Mouse (Mus musculus) megakaryocyte progenitor cell, adult 5-6 weeks (primary cell): Measurements from ENCODE around the gene Olfr112. TPM values are rescaled to one million over a fixed set of nuclear protein-coding genes. Genes with fewer than 3 reads are reported as not detected.
"Not testable (repeated sequence)": the region's sequence is repeated elsewhere in the genome, so short reads cannot be mapped to it uniquely, and the experiment has no call there.

Source experiments
- ATAC-seq: replicated peaks from 2 replicates; pipeline ENCODE4 v1.8.0; 2016; ENCODE audit warnings: mild to moderate bottlenecking, moderate TSS enrichment, inconsistent platforms; ENCODE audit not compliant: poor library complexity
- total RNA-seq, 2 experiments: library from RNA; stranded (forward) in 1 of 2; stranded (reverse) in 1 of 2; fragments of 157-497, 149-512 nt in 1 of 2; fragments of 200-1000 nt in 1 of 2; gene quantifications; 2 replicates each; pipeline versions ENCODE4 v1.2.3 to v1.2.4; 2015 to 2017

Gene Olfr112
- total RNA-seq (2015) (not detected in 2 replicates), total RNA-seq (2017) (not detected in 2 replicates)

DNA sequence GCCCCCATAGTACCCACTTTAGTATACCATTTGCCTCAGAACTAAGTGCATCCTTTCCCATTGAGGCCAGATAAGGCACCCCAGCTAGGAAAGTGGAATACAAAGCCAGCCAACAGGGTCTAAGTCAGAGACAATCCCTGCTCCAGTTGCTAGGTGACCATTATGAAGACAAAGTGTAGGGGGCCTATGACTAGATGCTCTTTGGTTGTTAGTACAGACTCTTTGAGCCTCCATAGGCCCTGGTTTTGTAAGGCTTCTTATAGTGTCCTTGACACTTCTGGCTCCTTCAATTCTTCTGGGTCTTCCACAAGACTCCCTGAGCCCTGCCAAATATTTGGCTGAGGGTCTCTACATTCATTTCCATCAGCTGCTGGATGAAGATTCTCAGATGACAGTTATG lies at the start of gene Olfr112:
Olfr112 (minus strand) TSS at position 101 of the 400 bp plus-strand sequence.
- ATAC-seq, result no peak

DNA sequence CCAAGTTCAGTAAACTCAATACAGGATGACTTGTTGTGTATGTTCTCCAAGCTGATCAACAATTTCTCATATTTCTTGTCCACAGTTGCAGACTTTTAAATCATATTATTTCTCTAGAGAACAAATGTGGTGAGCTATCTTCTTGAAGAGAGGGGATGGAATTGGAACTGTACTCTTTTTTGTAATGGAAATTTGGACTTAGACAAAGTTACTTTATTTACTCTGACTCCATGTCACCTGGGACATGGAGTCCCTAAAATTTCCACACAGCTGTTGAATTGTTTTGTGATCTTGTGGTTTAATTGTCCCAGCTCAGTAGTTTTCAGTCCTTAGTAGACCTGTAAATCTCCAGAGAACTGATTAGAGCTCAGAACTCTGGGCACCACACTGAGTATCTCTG lies 23.4 kb upstream of the Olfr112 start, which contains the start of gene Olfr114:
Olfr114 (minus strand) TSS at position 101 of the 400 bp plus-strand sequence.
- no peak for ATAC-seq

DNA sequence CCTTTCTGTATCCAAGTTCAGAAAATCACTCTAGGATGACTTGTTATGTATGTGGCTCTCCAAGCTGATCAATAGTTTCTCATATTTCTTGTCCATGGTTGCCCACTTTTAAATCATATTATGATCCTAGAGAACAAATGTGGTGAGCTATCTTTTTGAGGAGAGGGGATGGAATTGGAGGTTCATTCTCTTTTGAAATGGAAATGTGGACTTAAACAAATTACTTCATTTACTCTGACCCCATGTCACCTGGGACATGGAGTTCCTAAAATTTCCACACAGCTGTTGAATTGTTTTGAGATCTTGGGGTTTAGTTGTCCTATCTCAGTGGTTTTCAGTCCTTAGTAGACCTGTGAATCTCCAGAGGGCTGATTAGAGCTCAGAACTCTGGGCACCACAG lies 8.3 kb upstream of the Olfr112 start, which contains the start of gene Olfr113:
Olfr113 (minus strand) TSS at position 101 of the 400 bp plus-strand sequence.
- no peak for ATAC-seq

DNA sequence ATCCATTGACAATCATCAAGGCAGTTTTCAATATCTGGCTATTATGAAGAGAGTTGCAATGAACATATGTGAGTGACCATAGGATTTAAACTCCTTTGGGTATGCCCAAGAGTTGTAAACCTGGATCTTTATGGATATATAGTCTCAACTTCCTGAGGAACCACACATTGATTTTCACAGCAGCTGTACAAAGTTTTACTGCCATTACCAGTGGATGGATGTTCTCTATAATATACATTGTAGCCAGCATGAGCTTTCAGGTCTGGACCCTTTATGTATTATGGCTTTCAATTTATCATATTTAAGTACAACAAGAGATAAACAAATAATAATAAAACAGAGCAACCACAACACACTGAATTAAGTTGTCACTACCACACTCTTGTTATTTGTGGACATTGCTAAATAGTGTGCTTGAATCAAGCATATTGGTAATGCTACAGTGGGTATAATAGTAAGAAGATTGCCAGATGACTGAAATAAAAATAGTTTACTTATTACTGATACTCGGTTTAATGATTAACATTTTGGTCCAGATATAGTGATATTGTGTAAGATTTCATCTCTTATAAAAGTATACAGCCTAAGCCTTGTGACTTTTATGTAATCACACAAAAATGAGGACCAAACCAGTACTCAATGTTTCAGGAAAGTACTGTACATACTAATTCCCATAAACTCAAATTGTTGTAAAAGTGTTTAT lies 10.2 kb downstream of the Olfr112 start:
- no peak for ATAC-seq

DNA sequence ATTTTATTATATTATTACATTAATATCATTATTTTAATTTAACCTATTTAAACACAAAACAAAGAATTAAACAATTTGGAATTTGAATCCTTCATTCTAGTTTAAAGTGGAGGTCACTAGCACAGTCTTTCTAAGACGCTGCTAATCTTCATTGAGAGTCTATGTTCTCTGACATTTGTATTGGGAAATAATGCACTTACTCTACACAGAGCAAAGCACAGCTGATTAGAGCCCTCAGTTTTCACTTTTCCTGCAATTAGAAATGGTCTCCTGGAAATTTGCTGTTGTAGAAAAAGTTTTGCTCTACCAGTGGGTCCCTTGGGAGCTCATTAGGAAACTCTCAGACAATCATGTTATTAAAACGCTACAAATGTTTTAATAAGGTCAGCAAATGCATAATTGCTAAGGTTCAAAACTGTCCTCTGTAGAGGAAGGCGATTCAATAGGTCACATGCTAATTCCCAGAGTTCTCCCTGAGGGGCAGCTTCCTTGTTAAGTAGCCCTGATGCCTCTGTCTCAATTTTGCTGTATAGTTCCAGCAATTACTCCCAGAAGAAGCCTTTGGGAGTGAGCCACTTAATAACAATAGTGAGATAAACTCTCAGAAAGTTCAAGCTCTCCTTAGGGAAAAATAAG lies 25.3 kb downstream of the Olfr112 start:
- ATAC-seq, result no peak

DNA sequence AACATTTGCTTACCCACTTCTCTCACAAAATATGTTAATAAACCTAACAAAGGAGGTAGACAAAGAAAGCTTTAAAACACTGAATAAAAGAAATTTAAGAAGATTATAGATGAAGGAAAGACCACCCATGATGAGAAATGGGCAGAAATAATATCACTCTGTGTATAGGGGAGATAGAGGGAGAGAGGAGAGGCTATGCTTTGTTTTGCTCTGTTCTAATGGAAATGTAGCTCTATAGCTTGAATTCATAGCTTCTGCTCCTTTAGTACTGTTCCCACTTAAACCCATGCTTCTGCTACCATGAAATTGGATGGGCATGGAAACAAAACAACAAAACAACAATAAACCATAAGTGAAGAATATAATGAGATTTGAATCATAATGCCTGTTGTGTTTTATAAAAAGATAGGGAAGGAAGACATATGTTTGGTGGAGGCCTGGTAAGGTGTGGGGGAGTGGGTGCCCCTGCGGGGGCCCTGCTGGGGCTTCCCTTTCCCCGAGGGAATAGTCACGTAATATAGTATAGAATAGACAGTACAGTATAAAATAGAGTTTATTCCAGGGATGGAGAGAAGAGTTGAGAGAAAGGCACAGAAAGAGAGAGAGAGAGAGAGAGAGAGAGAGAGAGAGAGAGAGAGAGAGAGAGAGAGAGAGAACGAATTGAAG lies 27.7 kb downstream of the Olfr112 start:
- ATAC-seq, result no peak

DNA sequence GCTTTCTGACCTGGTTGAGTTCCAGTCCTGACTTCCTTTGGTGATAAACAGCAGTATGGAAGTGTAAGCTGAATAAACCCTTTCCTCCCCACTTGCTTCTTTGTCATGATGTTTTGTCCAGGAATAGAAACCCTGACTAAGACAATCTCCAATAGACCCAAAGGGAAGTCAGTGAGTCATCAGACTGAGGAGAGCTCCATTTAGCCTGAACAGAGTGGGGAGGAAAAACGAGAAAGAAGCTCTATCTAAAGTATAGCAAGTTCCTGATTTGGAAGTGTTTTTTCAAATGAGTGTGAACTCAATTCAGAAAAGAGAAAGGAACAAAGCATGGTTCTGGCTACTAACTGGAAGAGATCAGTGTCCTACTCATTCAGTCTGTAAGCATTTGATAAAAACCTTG lies 30.8 kb downstream of the Olfr112 start:
- not testable (repeated sequence) for ATAC-seq

DNA sequence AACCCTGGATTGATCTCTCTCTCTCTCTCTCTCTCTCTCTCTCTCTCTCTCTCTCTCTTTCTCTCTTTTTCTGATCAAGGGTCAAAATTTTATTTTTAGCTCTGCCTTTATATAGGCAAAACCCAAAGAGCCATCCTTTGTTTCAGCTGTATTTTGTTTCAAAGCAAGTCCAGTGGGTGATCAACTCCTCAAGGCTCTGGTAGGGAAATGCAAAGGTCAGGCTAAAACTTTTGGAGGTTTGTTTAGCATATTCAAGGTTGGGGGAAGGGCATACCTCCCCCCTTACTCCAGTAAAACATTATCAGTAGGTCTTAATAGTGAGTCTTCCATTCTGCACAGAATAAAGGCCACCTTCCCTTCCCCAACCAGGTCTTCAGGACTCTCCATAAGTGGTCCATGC lies 34.1 kb downstream of the Olfr112 start:
- no peak for ATAC-seq

DNA sequence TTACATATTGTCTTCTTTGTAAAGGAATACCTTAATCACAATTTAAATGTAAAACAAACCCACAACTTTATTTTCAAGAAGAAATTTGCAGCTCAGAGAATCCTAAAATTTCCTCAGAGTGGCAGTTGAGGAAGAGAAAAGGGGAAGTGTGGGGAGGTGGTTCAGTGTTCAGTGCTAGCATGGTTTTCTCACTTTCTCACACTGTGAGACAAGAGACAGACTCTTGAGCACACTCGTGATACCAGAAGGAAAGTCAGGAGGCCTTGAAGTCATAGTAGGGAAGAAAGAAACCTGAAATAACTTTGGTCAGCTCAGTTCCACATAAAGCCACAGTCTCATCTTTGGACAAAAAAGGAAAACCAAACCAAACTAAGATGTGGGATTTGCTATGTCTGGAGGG lies 43.8 kb downstream of the Olfr112 start:
- peak; percentile 87 for ATAC-seq

DNA sequence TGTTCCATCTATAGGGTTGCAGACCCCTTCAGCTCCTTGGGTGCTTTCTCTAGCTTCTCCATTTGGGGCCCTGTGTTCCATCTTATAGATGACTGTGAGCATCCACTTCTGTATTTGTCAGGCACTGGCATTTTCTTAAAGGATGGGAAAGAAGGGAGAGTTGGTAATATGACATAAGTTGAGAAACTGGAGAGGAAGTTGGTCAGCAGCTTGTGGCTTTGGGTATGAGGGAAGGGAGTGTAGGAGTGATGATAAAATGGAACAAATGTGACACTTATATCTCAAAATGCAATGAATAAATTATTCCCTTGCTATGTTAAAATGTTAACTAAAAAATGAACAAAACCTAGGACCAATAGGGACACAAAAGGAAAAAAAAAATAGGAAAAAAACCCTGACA lies 44.6 kb downstream of the Olfr112 start:
- ATAC-seq, result peak; percentile 92

Other genes starting within 250 kb of the Olfr112 start
- not detected in 2 replicates for gene Olfr103, start 229.8 kb downstream of the Olfr112 start, total RNA-seq (2015)
- not detected in 2 replicates for gene Olfr103, start 229.8 kb downstream of the Olfr112 start, total RNA-seq (2017)
- gene Olfr104-ps, start 209.9 kb downstream of the Olfr112 start, total RNA-seq (2015), result not detected in 2 replicates
- not detected in 2 replicates for gene Olfr104-ps, start 209.9 kb downstream of the Olfr112 start, total RNA-seq (2017)
- not detected in 2 replicates for gene Olfr105-ps, start 190.4 kb downstream of the Olfr112 start, total RNA-seq (2015)
- gene Olfr105-ps, start 190.4 kb downstream of the Olfr112 start, total RNA-seq (2017), result not detected in 2 replicates
- not detected in 2 replicates for gene Olfr106-ps, start 179.1 kb downstream of the Olfr112 start, total RNA-seq (2015)
- gene Olfr106-ps, start 179.1 kb downstream of the Olfr112 start, total RNA-seq (2017), result not detected in 2 replicates
- gene Olfr107, start 170.2 kb downstream of the Olfr112 start, total RNA-seq (2015), result not detected in 2 replicates
- gene Olfr107, start 170.2 kb downstream of the Olfr112 start, total RNA-seq (2017), result not detected in 2 replicates
- not detected in 2 replicates for gene Olfr108, start 124.0 kb downstream of the Olfr112 start, total RNA-seq (2015)
- gene Olfr108, start 124.0 kb downstream of the Olfr112 start, total RNA-seq (2017), result not detected in 2 replicates
- not detected in 2 replicates for gene Olfr109, start 110.5 kb downstream of the Olfr112 start, total RNA-seq (2015)
- gene Olfr109, start 110.5 kb downstream of the Olfr112 start, total RNA-seq (2017), result not detected in 2 replicates
- not detected in 2 replicates for gene H2-M2, start 85.9 kb downstream of the Olfr112 start, total RNA-seq (2015)
- not detected in 2 replicates for gene H2-M2, start 85.9 kb downstream of the Olfr112 start, total RNA-seq (2017)
- not detected in 2 replicates for gene Olfr110, start 77.0 kb downstream of the Olfr112 start, total RNA-seq (2015)
- gene Olfr110, start 77.0 kb downstream of the Olfr112 start, total RNA-seq (2017), result not detected in 2 replicates
- gene Olfr111, start 61.4 kb downstream of the Olfr112 start, total RNA-seq (2015), result not detected in 2 replicates
- not detected in 2 replicates for gene Olfr111, start 61.4 kb downstream of the Olfr112 start, total RNA-seq (2017)
- gene Olfr113, start 8.2 kb upstream of the Olfr112 start, total RNA-seq (2015), result not detected in 2 replicates
- gene Olfr113, start 8.2 kb upstream of the Olfr112 start, total RNA-seq (2017), result not detected in 2 replicates
- not detected in 2 replicates for gene Olfr114, start 23.3 kb upstream of the Olfr112 start, total RNA-seq (2015)
- gene Olfr114, start 23.3 kb upstream of the Olfr112 start, total RNA-seq (2017), result not detected in 2 replicates
- gene Olfr115, start 57.7 kb upstream of the Olfr112 start, total RNA-seq (2015), result not detected in 2 replicates
- not detected in 2 replicates for gene Olfr115, start 57.7 kb upstream of the Olfr112 start, total RNA-seq (2017)
- gene Olfr116, start 57.7 kb upstream of the Olfr112 start, total RNA-seq (2015), result not detected in 2 replicates
- not detected in 2 replicates for gene Olfr116, start 57.7 kb upstream of the Olfr112 start, total RNA-seq (2017)
- gene Olfr117, start 94.3 kb upstream of the Olfr112 start, total RNA-seq (2015), result not detected in 2 replicates
- not detected in 2 replicates for gene Olfr117, start 94.3 kb upstream of the Olfr112 start, total RNA-seq (2017)
- gene Olfr118, start 97.5 kb upstream of the Olfr112 start, total RNA-seq (2015), result not detected in 2 replicates
- gene Olfr118, start 97.5 kb upstream of the Olfr112 start, total RNA-seq (2017), result not detected in 2 replicates
- gene Olfr119, start 127.1 kb upstream of the Olfr112 start, total RNA-seq (2015), result not detected in 2 replicates
- gene Olfr119, start 127.1 kb upstream of the Olfr112 start, total RNA-seq (2017), result not detected in 2 replicates
- not detected in 2 replicates for gene Olfr120, start 152.4 kb upstream of the Olfr112 start, total RNA-seq (2015)
- not detected in 2 replicates for gene Olfr120, start 152.4 kb upstream of the Olfr112 start, total RNA-seq (2017)
- gene Olfr121, start 179.4 kb upstream of the Olfr112 start, total RNA-seq (2015), result not detected in 2 replicates
- gene Olfr121, start 179.4 kb upstream of the Olfr112 start, total RNA-seq (2017), result not detected in 2 replicates
- not detected in 2 replicates for gene Olfr122, start 199.2 kb upstream of the Olfr112 start, total RNA-seq (2015)
- gene Olfr122, start 199.2 kb upstream of the Olfr112 start, total RNA-seq (2017), result not detected in 2 replicates
- not detected in 2 replicates for gene Olfr123, start 224.1 kb upstream of the Olfr112 start, total RNA-seq (2015)
- not detected in 2 replicates for gene Olfr123, start 224.1 kb upstream of the Olfr112 start, total RNA-seq (2017)
- gene Olfr124, start 230.4 kb upstream of the Olfr112 start, total RNA-seq (2015), result not detected in 2 replicates
- gene Olfr124, start 230.4 kb upstream of the Olfr112 start, total RNA-seq (2017), result not detected in 2 replicates